Mouse (Mus musculus) neural tube, embryonic 12.5 days (tissue): ENCODE data around the gene Asap2. TPM values are rescaled to one million over a fixed set of nuclear protein-coding genes. Genes with fewer than 3 reads are reported as not detected.
"Not testable (repeated sequence)": the region's sequence is repeated elsewhere in the genome, so short reads cannot be mapped to it uniquely, and the experiment has no call there.

Experiments used
- ATAC-seq: fragments of 200-750 bp; cut with Nextera tagmentation; 2 replicates; pipeline ENCODE4 v1.8.0; 2017; ENCODE audit warnings: low read depth, mild to moderate bottlenecking, moderate TSS enrichment, moderate library complexity; ENCODE audit not compliant: low FRiP score
- H3K27ac ChIP-seq: fragments of 300-500 bp; sonication (generic); 2 replicates; pipeline ENCODE4 v1.5.1; 2016
- H3K27me3 ChIP-seq: fragments of 300-500 bp; sonication (generic); replicated peaks from 2 replicates; pipeline ENCODE4 v1.6.1; 2016; ENCODE audit warnings: mild to moderate bottlenecking
- H3K36me3 ChIP-seq: fragments of 300-500 bp; sonication (generic); 2 replicates; pipeline ENCODE4 v1.6.1; 2016; ENCODE audit warnings: mild to moderate bottlenecking
- H3K4me1 ChIP-seq: fragments of 300-500 bp; sonication (generic); 2 replicates; pipeline ENCODE4 v1.6.1; 2016
- H3K4me2 ChIP-seq: fragments of 300-500 bp; sonication (generic); replicated peaks from 2 replicates; pipeline ENCODE4 v1.6.1; 2016; ENCODE audit warnings: mild to moderate bottlenecking
- H3K4me3 ChIP-seq: fragments of 300-500 bp; sonication (generic); 2 replicates; pipeline ENCODE4 v1.5.1; 2016
- H3K9ac ChIP-seq: fragments of 300-500 bp; sonication (generic); 2 replicates; pipeline ENCODE4 v1.6.1; 2016; ENCODE audit warnings: mild to moderate bottlenecking
- H3K9me3 ChIP-seq: fragments of 300-500 bp; sonication (generic); 2 replicates; pipeline ENCODE4 v1.6.1; 2016; ENCODE audit warnings: mild to moderate bottlenecking
- WGBS: fragments of 180-500 bp; shearing (Covaris S2); methylation state at CpG from one replicate; pipeline ENCODE4 v1.1.7; 2016; 5-methylcytosine and 5-hydroxymethylcytosine counted together
- polyA plus RNA-seq: library from polyadenylated mRNA; unstranded; fragments of >200 nt; fragmentation: Nextera tagmentation; extraction: Ambion mirVana; gene quantifications from 2 replicates; pipeline ENCODE4 v1.2.1, GENCODE M21; 2016

Asap2 gene
- polyA plus RNA-seq = 15.9 and 16.6 TPM in 2 replicates

- not testable (repeated sequence) for H3K9me3 ChIP-seq, H3K36me3 ChIP-seq, H3K27ac ChIP-seq, H3K4me1 ChIP-seq, ATAC-seq, H3K27me3 ChIP-seq
- Histone ChIP-seq H3K9ac (peak within 1 kb of the TSS; percentile 79), H3K4me2 (peak within 1 kb of the TSS; percentile 50), H3K4me3 (peak within 1 kb of the TSS; percentile 60)
- 2% methylated on average over 23 of the region's 38 CpGs for WGBS
Observed at GRCm38 (mm10) chr12:20990132-20990531, at the start of gene Asap2. Asap2 (plus strand) TSS chr12:20990459.

GRCm38 (mm10) chr12:20947051-20947997 is 42.9 kb upstream of the Asap2 start:
- 72% methylated on average over 9 of the region's 9 CpGs for WGBS
- not testable (repeated sequence) for H3K27me3 ChIP-seq, H3K9ac ChIP-seq, H3K36me3 ChIP-seq, H3K4me1 ChIP-seq, H3K9me3 ChIP-seq, ATAC-seq, H3K4me2 ChIP-seq, H3K4me3 ChIP-seq, H3K27ac ChIP-seq

GRCm38 (mm10) chr12:20990579-20990978 is 320 bp downstream of the Asap2 start:
- H3K36me3 ChIP-seq, H3K27me3 ChIP-seq, H3K9me3 ChIP-seq, H3K27ac ChIP-seq, H3K4me1 ChIP-seq, ATAC-seq: not testable (repeated sequence)
- peak overlapping the region; percentile 79 for H3K9ac ChIP-seq
- peak overlapping the region; percentile 60 for H3K4me3 ChIP-seq
- WGBS = 0% methylated on average over 50 of the region's 52 CpGs
- peak overlapping the region; percentile 50 for H3K4me2 ChIP-seq

GRCm38 (mm10) chr12:21030875-21031274 is 40.6 kb downstream of the Asap2 start:
- not testable (repeated sequence) for H3K9me3 ChIP-seq, H3K4me3 ChIP-seq, H3K27me3 ChIP-seq, H3K27ac ChIP-seq, H3K4me2 ChIP-seq, H3K4me1 ChIP-seq, H3K36me3 ChIP-seq, ATAC-seq, H3K9ac ChIP-seq
- 54% methylated on average over 6 of the region's 6 CpGs for WGBS

- H3K9me3 ChIP-seq, H3K27ac ChIP-seq, H3K9ac ChIP-seq, H3K4me2 ChIP-seq, H3K36me3 ChIP-seq, ATAC-seq, H3K4me1 ChIP-seq, H3K4me3 ChIP-seq, H3K27me3 ChIP-seq: not testable (repeated sequence)
- 96% methylated on average over 9 of the region's 9 CpGs for WGBS
Observed at GRCm38 (mm10) chr12:21046716-21047115, 56.5 kb downstream of the Asap2 start.

- H3K36me3 ChIP-seq, H3K9ac ChIP-seq, H3K27ac ChIP-seq, H3K27me3 ChIP-seq, H3K4me2 ChIP-seq, H3K4me1 ChIP-seq, H3K4me3 ChIP-seq, ATAC-seq, H3K9me3 ChIP-seq: not testable (repeated sequence)
- WGBS = 38% methylated on average over 4 of the region's 4 CpGs
Observed at GRCm38 (mm10) chr12:21075731-21076130, 85.5 kb downstream of the Asap2 start.

GRCm38 (mm10) chr12:21090168-21090567 is 99.9 kb downstream of the Asap2 start:
- ATAC-seq, H3K36me3 ChIP-seq, H3K4me2 ChIP-seq, H3K27me3 ChIP-seq, H3K4me3 ChIP-seq, H3K9me3 ChIP-seq, H3K4me1 ChIP-seq, H3K27ac ChIP-seq, H3K9ac ChIP-seq: not testable (repeated sequence)
- WGBS = 33% methylated on average over 1 of the region's 1 CpGs

GRCm38 (mm10) chr12:21092446-21092845 is 102.2 kb downstream of the Asap2 start:
- H3K4me2 ChIP-seq, H3K27ac ChIP-seq, H3K36me3 ChIP-seq, H3K4me1 ChIP-seq, H3K4me3 ChIP-seq, H3K9me3 ChIP-seq, ATAC-seq, H3K9ac ChIP-seq, H3K27me3 ChIP-seq: not testable (repeated sequence)
- 88% methylated on average over 1 of the region's 1 CpGs for WGBS

- not testable (repeated sequence) for ATAC-seq, H3K4me3 ChIP-seq, H3K9ac ChIP-seq, H3K4me2 ChIP-seq, H3K27me3 ChIP-seq, H3K9me3 ChIP-seq, H3K4me1 ChIP-seq, H3K27ac ChIP-seq, H3K36me3 ChIP-seq
- 48% methylated on average over 3 of the region's 3 CpGs for WGBS
Observed at GRCm38 (mm10) chr12:21097806-21098325, 107.6 kb downstream of the Asap2 start.

GRCm38 (mm10) chr12:21111116-21111475 is 120.8 kb downstream of the Asap2 start:
- ATAC-seq = peak; percentile 80
- H3K27ac ChIP-seq = peak overlapping the region; percentile 87; the same call in 1 of the 2 replicates
- WGBS = 5% methylated on average over 8 of the region's 8 CpGs
- H3K9me3 ChIP-seq, H3K36me3 ChIP-seq, H3K27me3 ChIP-seq, H3K4me1 ChIP-seq: not testable (repeated sequence)
- peak overlapping the region; percentile 68 for H3K4me2 ChIP-seq
- H3K9ac ChIP-seq = peak overlapping the region; percentile 94
- peak overlapping the region; percentile 89 for H3K4me3 ChIP-seq

GRCm38 (mm10) chr12:21111476-21112452 is 121.5 kb downstream of the Asap2 start:
- Histone ChIP-seq H3K4me2 (peak overlapping the region; percentile 68), H3K27ac (peak overlapping the region; percentile 87), H3K36me3 (no peaks in the 10 kb centered on the region), H3K9ac (peak overlapping the region; percentile 94), H3K4me3 (peak overlapping the region; percentile 89), H3K9me3 (no peaks in the 10 kb centered on the region), H3K27me3 (no peaks in the 10 kb centered on the region), H3K4me1 (peaks cover 10% of the 10 kb centered on the region; the same call in 1 of the 2 replicates)
- under 1% methylated on average over 108 of the region's 118 CpGs for WGBS
- ATAC-seq = peak; percentile 98

GRCm38 (mm10) chr12:21112453-21112857 is 122.2 kb downstream of the Asap2 start:
- Histone ChIP-seq H3K36me3 (no peaks in the 10 kb centered on the region), H3K9me3 (no peaks in the 10 kb centered on the region), H3K27me3 (no peaks in the 10 kb centered on the region), H3K4me1 (peaks cover 10% of the 10 kb centered on the region; the same call in 1 of the 2 replicates), H3K4me3 (peak overlapping the region; percentile 89), H3K4me2 (peak overlapping the region; percentile 68), H3K27ac (no peak overlapping the region), H3K9ac (peak overlapping the region; percentile 94)
- peak; percentile 62 for ATAC-seq
- under 1% methylated on average over 17 of the region's 17 CpGs for WGBS
